Mouse (Mus musculus) hindbrain, embryonic 15.5 days (tissue): ENCODE data around the gene Grb7. TPM values are rescaled to one million over a fixed set of nuclear protein-coding genes. Genes with fewer than 3 reads are reported as not detected.
A peak's percentile ranks its signal among the peaks of the same experiment; 100 is the strongest.

ENCODE experiments used
- ATAC-seq: fragments of 200-750 bp; cut with Nextera tagmentation; 2 replicates; pipeline ENCODE4 v1.8.0; 2017; ENCODE audit warnings: low read depth, moderate number of reproducible peaks, moderate TSS enrichment; ENCODE audit not compliant: low FRiP score
- H3K27ac ChIP-seq: fragments of 300-500 bp; sonication (generic); replicated peaks from 2 replicates; pipeline ENCODE4 v1.5.1; 2015; ENCODE audit warnings: mild to moderate bottlenecking, inconsistent platforms
- H3K27me3 ChIP-seq: fragments of 300-500 bp; sonication (generic); 2 replicates; pipeline ENCODE4 v1.6.1; 2015; ENCODE audit warnings: control low read depth, inconsistent platforms
- H3K36me3 ChIP-seq: fragments of 300-500 bp; sonication (generic); 2 replicates; pipeline ENCODE4 v1.6.1; 2015; ENCODE audit warnings: control low read depth, inconsistent platforms
- H3K4me1 ChIP-seq: fragments of 300-500 bp; sonication (generic); replicated peaks from 2 replicates; pipeline ENCODE4 v1.6.1; 2015; ENCODE audit warnings: control low read depth, inconsistent platforms
- H3K4me2 ChIP-seq: fragments of 300-500 bp; sonication (generic); 2 replicates; pipeline ENCODE4 v1.6.1; 2015; ENCODE audit warnings: moderate library complexity, mild to moderate bottlenecking, inconsistent platforms
- H3K4me3 ChIP-seq: fragments of 300-500 bp; sonication (generic); 2 replicates; pipeline ENCODE4 v1.5.1; 2015; ENCODE audit warnings: mild to moderate bottlenecking, inconsistent platforms
- H3K9ac ChIP-seq: fragments of 300-500 bp; sonication (generic); 2 replicates; pipeline ENCODE4 v1.6.1; 2015; ENCODE audit warnings: inconsistent platforms
- H3K9me3 ChIP-seq: fragments of 300-500 bp; sonication (generic); 2 replicates; pipeline ENCODE4 v1.6.1; 2016; ENCODE audit warnings: control low read depth, inconsistent platforms
- WGBS: fragments of 180-500 bp; shearing (Covaris S2); methylation state at CpG from one replicate; pipeline ENCODE4 v1.1.7; 2015; 5-methylcytosine and 5-hydroxymethylcytosine counted together
- polyA plus RNA-seq: library from polyadenylated mRNA; unstranded; fragments of >200 nt; fragmentation: Nextera tagmentation; extraction: Ambion mirVana; gene quantifications from 2 replicates; pipeline ENCODE4 v1.2.1, GENCODE M21; 2015

Gene Grb7
- polyA plus RNA-seq, 1 experiment from 2014 or later = 1.3 TPM

DNA sequence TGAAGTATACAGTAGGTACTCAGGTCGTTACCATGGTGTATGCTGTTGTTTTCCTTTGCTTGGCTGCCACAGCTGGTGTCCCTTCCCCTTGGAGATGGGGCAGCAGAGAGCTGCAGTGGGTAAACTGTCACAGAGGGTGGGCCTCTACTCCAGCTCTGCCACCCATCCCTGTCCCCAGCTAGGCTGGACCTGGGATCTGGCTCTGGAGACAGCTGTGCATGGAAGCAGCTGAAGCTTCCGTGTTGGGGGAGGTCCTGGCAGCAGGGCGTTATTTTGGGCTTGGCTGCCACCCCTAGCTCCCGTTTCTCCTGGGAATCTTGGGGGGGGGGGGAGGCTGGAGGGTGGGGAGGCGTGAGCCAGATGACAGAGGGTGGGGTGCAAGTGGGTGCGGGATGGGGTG lies 27.9 kb upstream of the Grb7 start:
- 63% methylated on average over 5 of the region's 6 CpGs for WGBS
- H3K4me1 ChIP-seq = peaks cover 15% of the 10 kb centered on the region; the same call in 1 of the 2 replicates
- no peak overlapping the region for H3K4me3 ChIP-seq
- H3K9me3 ChIP-seq = no peaks in the 10 kb centered on the region
- ATAC-seq = no peak
- no peak overlapping the region for H3K9ac ChIP-seq
- H3K27ac ChIP-seq = no peak overlapping the region
- H3K36me3 ChIP-seq = no peaks in the 10 kb centered on the region
- no peak overlapping the region for H3K4me2 ChIP-seq
- H3K27me3 ChIP-seq = peaks cover 7% of the 10 kb centered on the region

DNA sequence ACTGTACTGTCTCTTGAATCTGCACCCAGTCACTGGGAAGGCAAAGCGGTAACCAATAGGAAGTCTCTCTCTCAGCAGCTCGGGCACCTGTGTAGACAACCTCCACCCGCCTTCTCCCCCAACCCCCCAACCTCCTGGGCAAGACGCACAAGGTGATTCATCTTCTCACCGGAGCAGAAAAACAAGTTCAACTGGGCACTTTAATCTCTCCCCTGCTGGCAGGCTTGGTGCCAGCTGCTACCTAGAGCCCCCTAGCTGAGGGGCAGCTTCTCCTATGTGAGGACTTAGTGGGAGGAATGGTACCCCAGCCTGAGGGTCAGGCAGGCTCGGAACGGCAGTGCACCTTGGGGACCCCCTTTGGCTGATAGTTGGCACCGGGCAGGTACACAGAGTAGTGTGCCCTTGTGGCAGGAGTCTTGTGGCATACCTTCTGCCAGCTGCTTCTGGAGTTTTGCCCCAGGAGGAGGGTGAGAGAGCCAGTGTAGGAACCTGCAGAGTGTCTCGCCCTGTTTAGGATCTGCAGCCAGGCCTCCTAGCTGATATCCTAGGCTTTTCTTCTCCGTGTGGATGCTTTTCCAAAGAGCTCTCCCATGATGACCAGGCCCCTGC lies 27.2 kb upstream of the Grb7 start:
- Histone ChIP-seq H3K27ac (no peak overlapping the region), H3K4me1 (peaks cover 7% of the 10 kb centered on the region; the same call in 1 of the 2 replicates), H3K4me3 (no peak overlapping the region), H3K27me3 (peaks cover under 1% of the 10 kb centered on the region), H3K4me2 (no peak overlapping the region), H3K9ac (no peak overlapping the region), H3K36me3 (no peaks in the 10 kb centered on the region), H3K9me3 (no peaks in the 10 kb centered on the region)
- ATAC-seq = no peak
- 85% methylated on average over 10 of the region's 10 CpGs for WGBS

DNA sequence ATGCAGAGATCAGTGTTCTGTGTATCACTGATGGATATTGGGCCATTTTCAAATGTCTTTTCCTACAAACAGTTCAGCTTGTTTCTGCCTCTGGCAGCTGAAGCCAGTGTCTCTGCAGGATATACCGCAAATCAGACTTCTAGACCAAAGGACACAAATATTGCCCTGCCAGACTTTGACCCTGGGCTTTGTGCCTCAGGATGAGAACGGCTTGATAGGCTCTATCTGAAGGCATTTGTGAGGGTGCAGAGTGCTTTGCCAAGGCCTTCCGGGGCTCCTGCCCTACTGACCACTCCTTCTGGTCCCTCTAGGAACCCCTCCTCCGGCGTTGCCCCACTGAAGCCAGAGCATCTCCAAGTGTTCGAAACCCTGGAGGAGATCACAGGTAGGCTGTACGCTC lies 19.6 kb upstream of the Grb7 start:
- Histone ChIP-seq H3K27ac (no peak overlapping the region), H3K4me3 (no peak overlapping the region), H3K9ac (no peak overlapping the region), H3K27me3 (no peaks in the 10 kb centered on the region), H3K36me3 (no peaks in the 10 kb centered on the region), H3K4me2 (no peak overlapping the region), H3K4me1 (no peaks in the 10 kb centered on the region), H3K9me3 (no peaks in the 10 kb centered on the region)
- ATAC-seq = no peak
- WGBS = 94% methylated on average over 7 of the region's 7 CpGs

DNA sequence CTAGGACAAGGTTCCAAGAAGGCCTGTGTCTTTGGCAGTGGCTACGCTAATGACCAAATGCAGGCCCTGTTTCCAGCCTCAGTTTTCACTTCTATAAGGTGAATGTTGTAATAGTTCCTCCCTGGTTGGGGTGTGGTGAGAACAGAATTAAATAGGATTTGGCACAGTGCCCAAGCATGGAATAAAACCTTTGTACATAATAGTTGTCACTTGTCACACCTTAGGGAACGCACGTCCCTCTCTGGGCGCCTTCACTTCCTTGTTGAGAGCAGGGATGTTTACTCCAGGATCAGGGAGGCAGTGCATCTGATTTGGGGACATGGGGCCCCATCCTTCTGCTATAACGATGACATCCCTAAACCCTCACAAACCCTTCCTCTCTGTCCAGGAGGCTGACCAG lies 17.8 kb upstream of the Grb7 start:
- Histone ChIP-seq H3K27me3 (no peaks in the 10 kb centered on the region), H3K27ac (no peak overlapping the region), H3K4me1 (no peaks in the 10 kb centered on the region), H3K4me3 (no peak overlapping the region), H3K9me3 (no peaks in the 10 kb centered on the region), H3K4me2 (no peak overlapping the region), H3K36me3 (no peaks in the 10 kb centered on the region), H3K9ac (no peak overlapping the region)
- 88% methylated on average over 5 of the region's 5 CpGs for WGBS
- ATAC-seq = no peak

DNA sequence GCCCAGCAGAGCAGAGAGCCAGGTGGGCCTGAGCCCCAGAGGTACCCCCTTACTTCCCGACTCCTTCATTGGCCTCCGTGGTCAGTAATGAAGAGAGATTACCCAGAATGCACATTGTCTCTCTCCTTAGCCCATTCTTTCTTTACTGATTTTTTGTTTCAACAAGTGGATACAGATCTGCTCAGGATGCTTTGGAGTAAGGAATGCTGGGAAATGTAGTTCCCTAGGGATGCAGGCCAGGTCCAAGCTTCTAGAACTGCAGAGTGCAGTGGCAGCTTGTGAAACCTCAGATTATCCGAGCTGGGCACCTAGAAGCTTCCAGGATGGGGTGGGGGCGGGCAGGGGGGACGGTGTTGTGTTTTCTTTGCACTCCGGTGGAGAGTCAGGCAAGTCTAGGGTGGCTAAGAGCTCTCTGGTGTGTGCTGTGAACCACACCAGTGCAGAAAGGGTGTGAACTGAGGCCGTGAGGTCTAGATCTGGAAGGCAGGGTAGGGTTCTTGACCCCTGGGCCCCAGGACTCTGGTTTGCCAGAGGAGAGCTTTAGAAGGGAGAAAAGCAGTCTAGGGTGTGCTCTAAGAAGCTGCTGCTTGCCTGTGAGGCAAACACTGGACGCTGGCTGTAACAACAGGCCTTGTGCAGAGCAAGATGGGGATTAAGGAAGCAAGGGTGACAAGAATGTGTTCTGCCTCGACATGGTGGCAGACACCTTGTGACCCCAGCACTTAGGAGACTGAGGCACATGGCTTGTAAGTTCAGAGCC lies 14.3 kb upstream of the Grb7 start:
- Histone ChIP-seq H3K4me3 (no peak overlapping the region), H3K27me3 (no peaks in the 10 kb centered on the region), H3K36me3 (no peaks in the 10 kb centered on the region), H3K9me3 (no peaks in the 10 kb centered on the region), H3K27ac (no peak overlapping the region), H3K4me1 (no peaks in the 10 kb centered on the region), H3K4me2 (no peak overlapping the region), H3K9ac (no peak overlapping the region)
- ATAC-seq = no peak
- 89% methylated on average over 9 of the region's 9 CpGs for WGBS

DNA sequence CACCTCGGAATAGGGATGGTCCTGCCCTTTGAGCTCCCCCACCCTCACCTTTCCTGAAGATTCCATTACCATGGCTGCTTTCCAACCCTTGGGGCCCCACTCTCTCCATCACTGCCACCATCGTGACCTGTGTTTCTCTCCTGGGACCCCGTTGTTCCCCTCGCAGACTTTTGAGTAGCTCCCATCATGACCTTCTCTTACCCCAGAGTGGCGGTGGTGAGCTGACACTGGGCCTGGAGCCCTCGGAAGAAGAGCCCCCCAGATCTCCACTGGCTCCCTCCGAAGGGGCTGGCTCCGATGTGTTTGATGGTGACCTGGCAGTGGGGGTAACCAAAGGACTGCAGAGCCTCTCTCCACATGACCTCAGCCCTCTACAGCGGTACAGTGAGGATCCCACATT lies 10.5 kb upstream of the Grb7 start:
- H3K4me3 ChIP-seq = no peak overlapping the region
- WGBS = 91% methylated on average over 9 of the region's 9 CpGs
- no peaks in the 10 kb centered on the region for H3K36me3 ChIP-seq
- peaks cover 7% of the 10 kb centered on the region for H3K4me1 ChIP-seq
- H3K4me2 ChIP-seq = no peak overlapping the region
- no peak for ATAC-seq
- H3K9me3 ChIP-seq = no peaks in the 10 kb centered on the region
- no peak overlapping the region for H3K9ac ChIP-seq
- no peaks in the 10 kb centered on the region for H3K27me3 ChIP-seq
- H3K27ac ChIP-seq = no peak overlapping the region

DNA sequence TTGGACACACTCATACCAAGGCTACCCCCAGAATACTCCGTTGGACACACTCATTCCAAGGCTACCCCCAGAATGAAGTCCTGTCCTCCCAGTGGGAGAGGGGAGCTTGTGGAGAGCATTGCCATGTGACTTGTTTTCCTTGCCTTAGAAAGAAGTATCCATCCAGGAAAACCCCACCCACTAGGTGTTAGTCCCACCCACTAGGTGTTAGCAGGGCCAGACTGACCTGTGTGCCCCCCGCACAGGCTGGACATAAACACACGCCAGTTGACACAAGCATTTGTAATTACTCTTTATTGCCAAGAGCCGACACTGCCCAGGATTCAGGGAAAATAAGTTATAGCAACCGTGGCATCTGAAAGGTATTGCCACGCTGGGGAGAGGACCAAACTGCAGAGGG lies 8.8 kb upstream of the Grb7 start:
- Histone ChIP-seq H3K4me2 (no peak overlapping the region), H3K9me3 (no peaks in the 10 kb centered on the region), H3K36me3 (no peaks in the 10 kb centered on the region), H3K27ac (no peak overlapping the region), H3K27me3 (no peaks in the 10 kb centered on the region), H3K4me3 (no peak overlapping the region), H3K9ac (no peak overlapping the region), H3K4me1 (peaks cover 7% of the 10 kb centered on the region)
- WGBS = 89% methylated on average over 6 of the region's 6 CpGs
- ATAC-seq = no peak

DNA sequence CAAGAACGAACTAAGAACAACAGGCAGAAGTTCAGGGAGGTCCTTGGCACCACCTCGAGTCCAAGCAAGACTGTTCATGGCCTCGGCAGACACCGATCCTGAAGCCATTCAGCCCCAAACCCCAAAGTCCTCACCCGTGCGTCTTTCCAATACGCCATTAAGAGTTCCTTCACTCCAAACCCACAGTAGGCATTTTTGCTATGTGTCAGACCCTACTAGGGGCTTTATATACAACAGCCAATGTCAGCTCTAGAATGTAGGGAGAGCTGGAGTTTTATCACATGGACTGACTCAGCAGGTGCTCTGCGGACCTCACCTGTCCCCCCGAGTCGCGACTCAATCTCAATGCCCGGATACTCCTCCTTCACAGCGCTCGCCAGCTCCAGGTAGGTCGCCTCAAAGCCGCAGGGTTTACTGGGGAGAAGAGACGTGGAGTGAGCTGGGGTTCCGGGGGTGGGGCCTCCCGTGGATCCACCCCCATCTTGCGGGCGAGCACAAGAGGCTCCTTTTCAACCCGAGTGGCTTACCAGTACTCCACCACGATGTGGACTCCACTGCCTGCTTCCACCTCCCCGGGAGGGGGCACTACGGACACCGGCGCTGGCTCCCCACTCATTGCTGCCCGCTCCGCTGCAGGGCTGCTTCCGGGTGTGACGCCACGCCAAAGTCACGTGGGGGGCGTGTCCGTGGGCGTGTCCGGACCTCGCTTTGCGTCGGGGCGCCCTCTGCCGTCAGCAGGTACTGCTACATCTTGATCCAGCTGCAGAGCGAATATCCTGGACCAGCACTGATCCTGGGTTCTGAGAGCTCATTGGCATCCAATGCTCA lies 7.6 kb upstream of the Grb7 start, which contains the start of gene Mien1:
Mien1 (minus strand) TSS at position 661 of the 828 bp plus-strand sequence.
- WGBS = 2% methylated on average over 43 of the region's 43 CpGs
- Histone ChIP-seq H3K36me3 (no peaks in the 10 kb centered on the region), H3K4me3 (peak within 1 kb of the TSS; percentile 62), H3K4me1 (peaks cover 7% of the 10 kb centered on the region), H3K9me3 (no peaks in the 10 kb centered on the region), H3K27ac (peak within 1 kb of the TSS; percentile 75), H3K4me2 (peak within 1 kb of the TSS; percentile 68), H3K9ac (peak within 1 kb of the TSS; percentile 52), H3K27me3 (no peaks in the 10 kb centered on the region)
- ATAC-seq = peak; percentile 90

DNA sequence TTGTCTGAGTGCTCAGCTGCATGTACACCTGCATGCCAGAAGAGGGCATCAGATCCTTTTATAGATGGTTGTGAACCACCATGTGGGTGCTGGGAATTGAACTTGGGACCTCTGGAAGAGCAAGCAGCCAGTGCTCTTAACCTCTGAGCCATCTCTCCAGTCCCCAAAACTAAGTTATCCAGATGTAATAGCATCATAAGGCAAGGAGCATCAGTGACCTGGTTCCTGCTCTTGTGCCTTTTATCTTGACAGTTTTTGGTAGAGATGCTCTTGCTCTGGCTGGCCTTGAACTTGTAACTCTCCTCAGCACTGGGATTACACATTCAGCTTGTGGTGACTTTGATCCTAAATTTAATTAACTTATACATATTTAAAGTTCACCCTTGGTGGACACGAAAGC lies 2.5 kb upstream of the Grb7 start:
- Histone ChIP-seq H3K4me2 (no peak overlapping the region), H3K4me1 (peaks cover 6% of the 10 kb centered on the region), H3K9me3 (no peaks in the 10 kb centered on the region), H3K9ac (no peak overlapping the region), H3K27ac (no peak overlapping the region), H3K27me3 (peaks cover 30% of the 10 kb centered on the region), H3K36me3 (no peaks in the 10 kb centered on the region), H3K4me3 (no peak overlapping the region)
- no peak for ATAC-seq
- 97% methylated on average over 1 of the region's 1 CpGs for WGBS

DNA sequence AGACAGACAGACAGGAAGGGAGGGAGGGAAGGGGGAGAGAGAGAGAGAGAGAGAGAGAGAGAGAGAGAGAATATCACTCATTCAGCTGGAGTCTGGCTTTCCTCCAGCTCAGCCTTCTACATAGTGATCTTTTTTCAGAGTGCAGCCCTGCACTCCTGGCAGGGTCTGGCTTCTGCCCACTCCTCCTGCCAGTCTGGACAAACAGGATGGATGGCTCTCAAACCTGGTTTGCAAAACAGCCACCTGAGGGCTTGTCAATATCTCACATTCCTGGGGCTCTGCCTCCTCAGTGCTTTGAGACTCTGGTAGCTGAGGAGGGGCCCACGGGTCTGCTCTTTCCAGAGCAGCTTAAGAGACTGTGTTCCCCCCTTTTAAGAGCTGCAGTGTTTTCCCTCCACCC lies 956 bp upstream of the Grb7 start:
- no peak for ATAC-seq
- H3K4me2 ChIP-seq = no peak overlapping the region
- no peak overlapping the region for H3K4me3 ChIP-seq
- 65% methylated on average over 1 of the region's 1 CpGs for WGBS
- H3K36me3 ChIP-seq = no peaks in the 10 kb centered on the region
- no peaks in the 10 kb centered on the region for H3K9me3 ChIP-seq
- H3K27ac ChIP-seq = no peak overlapping the region
- peaks cover 6% of the 10 kb centered on the region for H3K4me1 ChIP-seq
- H3K27me3 ChIP-seq = peaks cover 36% of the 10 kb centered on the region
- H3K9ac ChIP-seq = no peak overlapping the region

DNA sequence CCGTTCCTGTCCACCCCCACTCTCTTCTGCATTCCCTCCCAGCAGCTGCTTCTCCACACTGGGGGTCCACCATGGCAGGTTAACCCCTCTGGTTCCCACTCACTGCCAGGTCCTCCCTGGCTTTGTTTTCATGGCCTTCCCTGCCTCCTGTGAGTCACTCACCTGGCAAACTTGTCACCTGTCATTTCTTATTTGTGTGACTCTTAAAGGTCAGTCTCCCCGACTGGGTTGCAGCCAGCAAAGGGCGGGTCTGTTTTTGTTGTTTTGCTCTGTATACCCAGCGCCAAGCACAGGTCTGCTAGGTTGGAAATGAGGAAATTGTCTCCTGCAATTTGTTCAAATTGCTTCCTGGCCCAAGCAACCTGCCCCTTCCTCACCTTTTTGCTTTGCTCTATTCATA lies 515 bp upstream of the Grb7 start:
- no peaks in the 10 kb centered on the region for H3K36me3 ChIP-seq
- H3K9ac ChIP-seq = no peak overlapping the region
- H3K4me1 ChIP-seq = peaks cover 6% of the 10 kb centered on the region
- H3K4me2 ChIP-seq = no peak overlapping the region
- no peaks in the 10 kb centered on the region for H3K9me3 ChIP-seq
- H3K27ac ChIP-seq = no peak overlapping the region
- ATAC-seq = no peak
- peaks cover 36% of the 10 kb centered on the region for H3K27me3 ChIP-seq
- H3K4me3 ChIP-seq = no peak overlapping the region
- WGBS = 72% methylated on average over 4 of the region's 4 CpGs
